Mouse (Mus musculus) gastrocnemius, postnatal 4 days (tissue): ENCODE measurements at regions not wholly inside any gene's neighbourhood (a gene's known extent, or its start where the extent isn't known, plus 50 kb on each side); places are given as distances from the start of the nearest gene placed in this dataset.

ENCODE experiments used
- DNase-seq, 2 experiments: peaks; one replicate each; pipeline ENCODE4 v3.0.0; 2021 to 2022; ENCODE audit warnings: low spot score in 2 of 2, mixed read lengths in 2 of 2

DNA sequence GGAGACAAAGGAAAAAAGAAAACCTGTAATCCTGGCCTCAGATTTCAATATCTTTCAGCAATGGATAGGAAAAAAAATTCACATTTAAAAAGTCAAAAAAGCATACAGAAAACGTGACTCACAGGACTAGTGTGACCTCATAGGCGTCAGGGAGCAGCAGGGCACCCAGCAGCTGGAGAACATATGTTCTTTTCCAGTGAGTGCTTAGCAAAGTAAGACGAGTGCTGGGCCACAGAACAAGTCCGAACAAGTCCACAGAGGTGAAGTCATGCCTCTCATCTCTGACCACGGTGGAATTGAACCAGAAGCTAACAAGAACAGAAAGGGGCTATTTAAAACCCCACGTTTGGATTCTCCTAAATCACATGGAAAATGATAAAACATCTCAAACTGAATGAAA lies 72.1 kb upstream of the Gli2 start:
- DNase-seq: no peak

DNA sequence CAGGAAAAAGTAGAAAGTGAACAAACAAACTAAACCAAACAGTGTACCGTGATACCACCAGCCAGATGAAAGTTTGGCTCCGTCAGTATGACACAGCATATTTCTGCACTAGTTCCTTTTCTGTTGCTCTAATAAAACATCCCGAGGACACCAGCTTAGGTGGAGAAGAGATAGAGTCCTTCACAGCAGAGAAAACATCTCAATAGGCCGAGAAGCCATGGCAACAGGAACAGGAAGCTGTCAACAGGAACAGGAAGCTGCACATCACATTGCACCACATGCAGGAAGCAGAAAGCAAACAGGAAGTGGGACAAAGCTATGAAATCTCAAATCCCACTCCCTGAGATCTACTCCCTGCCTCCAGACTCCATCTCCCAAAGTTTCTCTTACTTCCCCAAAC lies 71.4 kb upstream of the Gli2 start:
- DNase-seq: no peak

- DNase-seq: no peak
These were observed 70.6 kb upstream of the Gli2 start for GRCm38 (mm10) chr1:119124063-119124462.

GRCm38 (mm10) chr1:119123402-119123801 lies 70.0 kb upstream of the Gli2 start:
- DNase-seq: no peak

- DNase-seq: no peak
These were observed 69.6 kb upstream of the Gli2 start for GRCm38 (mm10) chr1:119122975-119123374.

DNA sequence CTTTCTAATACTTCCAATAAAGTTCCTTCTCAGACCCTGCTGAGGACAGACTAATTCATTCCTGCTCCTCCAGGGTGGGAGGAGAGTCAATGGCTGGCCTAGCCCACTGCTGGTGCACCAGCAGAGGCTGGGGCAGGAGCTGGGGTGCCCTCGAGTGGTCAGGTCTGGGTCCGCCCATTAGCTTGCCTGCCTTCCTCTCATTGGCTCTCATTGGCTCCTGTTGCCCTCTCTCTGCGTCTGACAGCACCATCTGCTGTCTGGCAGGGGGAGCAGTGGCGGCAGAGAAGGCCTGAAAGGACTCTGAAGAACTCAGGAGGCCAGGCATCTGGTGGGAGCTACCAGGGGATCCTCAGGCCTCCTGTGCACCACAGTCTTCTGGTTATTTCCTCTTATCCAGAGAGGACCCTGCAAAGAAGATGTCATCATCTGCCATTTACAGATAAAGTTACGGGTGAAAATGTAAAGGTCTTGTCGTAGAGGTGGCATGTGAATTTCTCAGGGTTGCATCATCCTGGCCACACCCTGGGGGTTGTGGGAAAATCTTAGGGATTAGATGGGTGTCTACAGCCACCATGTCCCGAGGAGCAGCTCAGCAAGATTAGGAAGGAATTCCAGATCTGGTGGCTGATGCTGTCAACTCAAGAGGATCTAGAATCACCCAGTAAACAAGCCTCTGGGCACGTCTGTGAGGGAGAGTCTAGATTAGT lies 66.6 kb upstream of the Gli2 start:
- no peak for DNase-seq

DNA sequence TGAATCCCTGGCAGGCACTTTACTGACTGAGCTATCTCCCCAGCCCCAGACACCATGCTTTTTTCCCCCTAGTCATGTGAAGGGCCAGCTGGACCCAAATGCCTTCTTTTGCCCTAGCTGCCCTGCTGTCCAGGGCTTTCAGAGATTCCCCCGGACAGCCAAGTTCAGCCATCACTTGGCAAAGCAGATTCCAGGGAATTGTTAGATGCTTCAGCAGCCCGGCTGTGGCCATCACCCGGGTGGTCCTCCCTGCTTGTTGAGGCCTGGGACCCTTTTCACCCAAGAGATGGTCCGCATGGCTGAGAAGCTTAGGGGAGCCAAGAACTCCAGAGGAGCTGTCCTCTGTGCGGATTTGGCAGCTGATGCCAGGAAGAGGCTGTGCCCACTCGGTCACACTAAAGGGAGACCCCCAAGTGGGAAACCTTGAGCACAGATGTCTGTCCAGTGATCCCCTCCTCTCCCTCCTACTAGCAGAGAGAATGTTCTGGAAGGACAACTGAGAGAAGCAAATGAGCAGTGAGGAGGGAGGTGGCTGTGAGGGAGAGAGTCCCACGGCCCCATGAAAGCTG lies 61.8 kb upstream of the Gli2 start:
- DNase-seq: no peak

GRCm38 (mm10) chr1:119108578-119108977 lies 55.2 kb upstream of the Gli2 start:
- no peak for DNase-seq

DNA sequence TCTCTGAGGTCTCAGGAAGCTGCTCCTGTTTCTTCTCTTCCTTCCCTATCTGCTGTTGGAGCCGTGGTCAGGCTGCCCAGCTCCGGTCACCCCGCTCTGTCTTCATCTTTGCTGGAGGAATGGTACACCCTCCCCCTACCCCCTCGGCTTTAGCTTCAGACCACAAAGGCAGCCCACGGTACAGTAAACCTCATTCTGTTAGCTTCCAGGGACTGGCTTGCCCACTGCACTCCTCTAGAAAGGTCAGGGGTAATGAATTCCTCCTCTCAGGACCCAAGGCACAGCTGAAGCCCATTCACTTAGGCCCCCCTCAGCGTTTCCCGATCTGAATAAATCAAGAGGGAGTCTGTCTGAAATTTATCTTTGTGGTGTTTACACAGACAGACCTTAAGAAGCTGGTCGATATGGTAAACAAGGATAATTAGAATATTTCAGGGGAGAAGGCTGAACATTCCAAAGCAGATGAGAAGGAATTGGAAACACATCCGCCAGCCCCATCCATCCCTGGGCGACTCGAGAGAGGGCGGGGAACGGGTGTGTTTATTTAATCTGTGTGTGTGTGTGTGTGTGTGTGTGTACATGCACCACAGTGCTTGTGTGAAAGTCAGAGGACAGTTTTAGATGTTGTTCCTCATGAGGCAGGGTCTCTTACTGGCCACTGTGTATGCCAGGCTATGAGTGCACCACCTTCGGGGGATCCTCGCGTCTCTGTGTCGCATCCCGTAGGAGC lies 53.0 kb upstream of the Gli2 start:
- DNase-seq: no peak
